Mouse (Mus musculus) naive thymus-derived CD4-positive, alpha-beta T cell, adult 2 months (primary cell): ENCODE results near the gene Gm1110.
"Not testable (repeated sequence)": the region's sequence is repeated elsewhere in the genome, so short reads cannot be mapped to it uniquely, and the experiment has no call there.

Source experiments
- DNase-seq: peaks from one replicate; pipeline ENCODE4 v3.0.0-alpha.2; 2011; ENCODE audit warnings: low read depth

The Gm1110 gene

DNA sequence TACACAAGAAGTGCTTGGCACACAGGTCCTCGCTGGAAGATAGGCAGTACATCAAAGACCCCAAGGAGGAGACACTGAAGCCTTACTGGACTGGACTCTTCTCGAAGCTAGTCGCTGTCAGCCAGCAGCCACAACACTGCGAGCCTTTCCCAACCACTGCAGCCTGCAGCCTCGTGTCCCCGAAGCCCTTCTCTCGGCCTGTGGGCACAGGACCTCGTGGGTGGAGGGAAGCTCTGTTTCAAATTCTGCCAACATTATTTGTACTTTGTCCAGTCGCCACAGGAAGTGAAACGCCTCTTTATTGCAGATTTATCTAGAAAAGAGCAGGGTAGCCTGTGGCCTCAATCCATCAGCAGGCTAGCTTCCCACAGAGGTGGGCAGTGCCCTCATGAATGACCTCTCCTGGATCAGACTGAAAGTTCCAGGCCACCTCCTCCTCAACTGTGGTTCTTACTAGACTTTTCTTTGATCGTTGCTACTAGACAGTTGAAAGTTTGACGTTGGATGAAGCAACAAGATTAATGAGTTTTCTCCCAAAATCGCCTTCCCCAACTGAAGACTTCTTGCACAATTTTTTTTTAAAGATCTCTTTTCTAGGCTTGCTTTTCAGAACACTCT lies at the start of gene Gm1110:
TSS of gene Gm1110 (minus strand) at position 203 of the 618 bp plus-strand sequence.
- no peak for DNase-seq

DNA sequence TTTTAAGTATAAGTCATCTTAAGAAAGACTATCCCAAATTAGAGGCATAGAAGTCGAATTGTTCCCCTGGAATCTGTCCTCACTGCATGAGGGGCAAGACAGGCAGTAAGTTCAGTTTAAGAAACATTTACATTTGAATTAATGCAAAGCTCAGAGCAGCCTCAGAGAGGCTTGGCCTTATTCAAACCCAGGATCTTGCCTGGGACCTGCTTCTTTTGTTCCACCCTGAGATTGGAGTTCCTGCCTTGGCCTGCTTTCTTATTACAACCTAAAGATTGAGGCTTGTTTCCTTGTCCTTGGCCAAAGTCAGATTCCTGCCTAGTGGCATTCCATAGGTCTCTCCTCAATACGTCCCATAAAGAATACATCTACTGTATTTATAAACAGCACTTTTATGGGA lies 24.9 kb upstream of the Gm1110 start:
- DNase-seq: no peak

GRCm38 (mm10) chr9:26924146-26924545 lies 1.2 kb upstream of the Gm1110 start:
- DNase-seq: no peak

- no peak for DNase-seq
These were observed 3.1 kb downstream of the Gm1110 start for GRCm38 (mm10) chr9:26919778-26920177.

DNA sequence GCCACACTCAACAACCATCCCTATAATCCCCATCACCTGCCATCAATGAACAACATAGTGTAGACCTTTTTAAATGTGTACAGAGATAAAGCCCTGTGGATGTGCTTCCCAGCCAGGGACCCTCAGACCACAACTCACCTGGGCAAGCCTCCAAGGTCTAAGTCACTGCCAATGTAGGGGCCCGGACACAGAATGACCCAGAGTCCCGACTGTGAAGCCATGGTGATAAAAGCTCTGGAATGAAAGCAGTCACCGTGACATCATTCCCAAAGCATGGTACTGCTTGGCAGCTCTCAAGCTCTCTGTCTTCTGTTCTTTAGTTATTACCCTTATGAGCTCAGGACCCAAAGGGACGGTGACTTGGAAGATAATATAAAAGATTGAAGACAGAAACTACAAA lies 9.8 kb downstream of the Gm1110 start:
- DNase-seq: no peak

DNA sequence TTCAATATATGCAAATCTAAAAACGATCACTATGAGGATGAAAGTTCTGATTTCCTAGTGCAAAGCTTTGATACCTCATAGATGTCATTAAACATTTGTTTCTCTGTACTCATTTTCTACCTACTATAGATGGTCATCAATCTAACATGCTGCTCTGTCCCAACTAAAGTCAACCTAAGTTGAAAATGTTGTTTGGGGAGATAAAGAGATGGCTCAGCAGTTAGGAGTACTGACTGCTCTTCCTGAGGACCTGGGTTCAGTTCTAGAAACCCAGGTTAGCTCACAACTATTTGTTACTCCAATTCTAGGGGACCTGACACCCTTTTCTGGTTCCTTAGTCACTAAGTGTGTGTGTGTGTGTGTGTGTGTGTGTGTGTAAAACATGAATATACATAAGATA lies 11.7 kb downstream of the Gm1110 start:
- no peak for DNase-seq

DNA sequence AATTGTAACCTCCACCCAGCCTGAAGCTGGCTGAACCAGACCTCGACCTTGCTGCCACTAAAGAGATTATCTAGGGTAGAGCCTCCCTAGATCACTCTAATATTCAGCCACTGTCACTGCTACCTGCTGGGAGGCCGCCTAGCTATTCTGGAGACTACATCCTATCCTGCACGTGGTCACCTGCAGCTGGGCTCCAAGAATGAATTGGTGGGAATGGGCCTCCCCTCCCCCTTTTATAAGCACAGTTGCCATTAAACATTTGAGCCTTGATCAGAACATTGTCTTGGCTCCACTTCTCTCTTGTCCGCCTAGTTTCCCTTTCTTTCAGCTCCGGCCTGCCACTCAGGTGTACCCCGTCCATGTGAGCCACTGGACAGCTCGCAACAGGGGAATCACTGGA lies 53.1 kb downstream of the Gm1110 start:
- not testable (repeated sequence) for DNase-seq

GRCm38 (mm10) chr9:26860751-26861150 lies 62.2 kb downstream of the Gm1110 start, which contains the start of gene Glb1l3:
TSS of gene Glb1l3 (minus strand) at chr9:26860890.
- DNase-seq: no peak

DNA sequence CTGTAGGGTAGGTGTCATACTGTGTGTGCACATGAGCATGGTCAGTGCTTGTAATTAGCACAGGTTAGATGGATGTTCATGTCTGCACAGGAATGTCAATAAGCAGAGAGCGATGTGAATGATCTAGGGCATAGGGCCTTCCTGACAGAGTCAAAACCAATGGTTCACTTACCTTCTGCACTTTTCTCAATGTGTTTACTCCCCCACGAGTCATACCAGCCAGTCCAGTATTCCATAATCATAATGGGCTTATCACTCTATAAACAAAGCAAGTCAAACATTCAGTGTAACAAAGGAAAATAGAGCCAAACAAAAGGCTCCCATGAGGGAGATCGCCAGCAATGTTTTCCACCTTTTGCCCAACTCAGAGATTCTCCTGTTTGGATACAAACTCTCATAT lies 91.8 kb downstream of the Gm1110 start:
- no peak for DNase-seq
